ENCODE assay signal across 23 mouse cellular contexts in genomic region chr5:64977128-64977527, GRCm38 (mm10). TPM values are rescaled to one million over a fixed set of nuclear protein-coding genes. Genes with fewer than 3 reads are reported as not detected.
DNase-seq lines count a peak whose midpoint lies in the region; ATAC-seq and TF ChIP-seq lines count a peak whose summit lies in the region.
"Had no signal": no experiment of that assay in that cellular context is flagged by ENCODE, and none has a peak within 500 bp of the region (broad histone marks: within the 10 kb centered on the region; RNA-seq: fewer than 3 reads in every experiment).

No protein-coding gene starts in this region.

- no peak overlapping the region for H3K4me2 ChIP-seq in hindbrain, postnatal 0 days (ENCODE audit: low read depth, low read length)
- H3K4me2 ChIP-seq in hindbrain, embryonic 11.5 days (replicated peaks; ENCODE audit: low read depth, low read length), result no peak overlapping the region
- H3K4me2 ChIP-seq in midbrain, embryonic 14.5 days (ENCODE audit: low read length), result no peak overlapping the region
- no peak overlapping the region for H3K4me2 ChIP-seq in midbrain, embryonic 13.5 days (replicated peaks)
- H3K4me2 ChIP-seq: embryonic facial prominence, embryonic 15.5 days; heart, embryonic 11.5 days; heart, embryonic 15.5 days; hindbrain, embryonic 14.5 days had no signal

- DNase-seq in hindbrain, postnatal 0 days (ENCODE audit: low spot score), result peak; percentile 11
- DNase-seq in hindbrain, embryonic 11.5 days (ENCODE audit: low spot score), result no peak
- peak; percentile 9 for DNase-seq in midbrain, embryonic 14.5 days
- DNase-seq in brain, adult 2 months (ENCODE audit: low read depth, low spot score), result peak; percentile 31
- DNase-seq in brain, embryonic 14.5 days (ENCODE audit: low read depth), result peak; percentile 23
- DNase-seq in cerebellum, postnatal 10 days, result no peak
- DNase-seq in adipocyte (ENCODE audit: low spot score), result no peak
- DNase-seq: adrenal gland, adult 8-10 months; cerebellum, adult 18-20 months; cerebellum, postnatal 14 days; embryo, embryonic 11 days; gastrocnemius, postnatal 10 days; heart, adult 18-20 months; heart, postnatal 14 days had no signal

- no peak overlapping the region for H3K27ac ChIP-seq in hindbrain, postnatal 0 days
- H3K27ac ChIP-seq in hindbrain, embryonic 11.5 days (ENCODE audit: low read depth, low read length), result no peak overlapping the region
- no peak overlapping the region for H3K27ac ChIP-seq in midbrain, embryonic 14.5 days (replicated peaks; ENCODE audit: low read depth, low read length)
- no peak overlapping the region for H3K27ac ChIP-seq in midbrain, embryonic 13.5 days
- H3K27ac ChIP-seq: embryonic facial prominence, embryonic 15.5 days; forebrain, embryonic 10.5 days; heart, embryonic 15.5 days; hindbrain, embryonic 14.5 days had no signal

- no peak for TF ChIP-seq CTCF in hindbrain, postnatal 0 days (IDR thresholded peaks at IDR 0.05; ENCODE audit: low read depth)
- no peak for TF ChIP-seq CTCF in brain, embryonic 14.5 days (IDR thresholded peaks at IDR 0.05; ENCODE audit: borderline replicate concordance, extremely low read depth, insufficient read depth, insufficient read length)

- ATAC-seq in hindbrain, postnatal 0 days, result peak; percentile 49; the same call in 1 of the 2 replicates
- ATAC-seq in hindbrain, embryonic 11.5 days (ENCODE audit: low FRiP score), result no peak
- ATAC-seq in midbrain, embryonic 14.5 days (ENCODE audit: low FRiP score, low TSS enrichment), result no peak
- ATAC-seq in midbrain, embryonic 13.5 days, result no peak

- H3K36me3 ChIP-seq in hindbrain, postnatal 0 days (ENCODE audit: insufficient read depth, low read length), result no peaks in the 10 kb centered on the region
- no peaks in the 10 kb centered on the region for H3K36me3 ChIP-seq in hindbrain, embryonic 11.5 days (ENCODE audit: control insufficient read depth, insufficient read depth, low read length)
- H3K36me3 ChIP-seq in midbrain, embryonic 14.5 days (ENCODE audit: control insufficient read depth, insufficient read depth, low read length), result no peaks in the 10 kb centered on the region
- no peaks in the 10 kb centered on the region for H3K36me3 ChIP-seq in midbrain, embryonic 13.5 days
- H3K36me3 ChIP-seq: forebrain, embryonic 10.5 days had no signal

- H3K9me3 ChIP-seq in hindbrain, postnatal 0 days (ENCODE audit: low read length), result no peaks in the 10 kb centered on the region
- no peaks in the 10 kb centered on the region for H3K9me3 ChIP-seq in hindbrain, embryonic 11.5 days (ENCODE audit: control insufficient read depth, low read length)
- H3K9me3 ChIP-seq in midbrain, embryonic 14.5 days (ENCODE audit: control insufficient read depth, low read length), result no peaks in the 10 kb centered on the region
- H3K9me3 ChIP-seq in midbrain, embryonic 13.5 days, result no peaks in the 10 kb centered on the region
- H3K9me3 ChIP-seq: embryonic facial prominence, embryonic 15.5 days; forebrain, embryonic 10.5 days; heart, embryonic 15.5 days had no signal

- 65% methylated on average over 8 of the region's 8 CpGs for WGBS in hindbrain, postnatal 0 days
- WGBS in hindbrain, embryonic 11.5 days, result 76% methylated on average over 8 of the region's 8 CpGs
- WGBS in midbrain, embryonic 14.5 days, result 67% methylated on average over 8 of the region's 8 CpGs
- WGBS in midbrain, embryonic 13.5 days, result 73% methylated on average over 8 of the region's 8 CpGs

- no peak overlapping the region for H3K4me3 ChIP-seq in hindbrain, postnatal 0 days (ENCODE audit: low read length)
- no peak overlapping the region for H3K4me3 ChIP-seq in hindbrain, embryonic 11.5 days (ENCODE audit: low read depth, low read length)
- H3K4me3 ChIP-seq in midbrain, embryonic 14.5 days (replicated peaks; ENCODE audit: low read depth, low read length), result no peak overlapping the region
- no peak overlapping the region for H3K4me3 ChIP-seq in midbrain, embryonic 13.5 days (replicated peaks)
- H3K4me3 ChIP-seq: embryonic facial prominence, embryonic 15.5 days; erythroblast, embryonic 14.5 days; forebrain, embryonic 10.5 days; heart, embryonic 15.5 days had no signal

- H3K4me1 ChIP-seq in hindbrain, postnatal 0 days (ENCODE audit: insufficient read depth, low read length), result no peaks in the 10 kb centered on the region
- no peaks in the 10 kb centered on the region for H3K4me1 ChIP-seq in hindbrain, embryonic 11.5 days (replicated peaks; ENCODE audit: control insufficient read depth, insufficient read depth, low read length)
- H3K4me1 ChIP-seq in midbrain, embryonic 14.5 days (ENCODE audit: control insufficient read depth, insufficient read depth, low read length), result no peaks in the 10 kb centered on the region
- H3K4me1 ChIP-seq in midbrain, embryonic 13.5 days (replicated peaks), result no peaks in the 10 kb centered on the region
- H3K4me1 ChIP-seq: embryonic facial prominence, embryonic 15.5 days; forebrain, embryonic 10.5 days; heart, embryonic 15.5 days had no signal

- TF ChIP-seq POLR2A in brain, embryonic 14.5 days (IDR thresholded peaks at IDR 0.05; ENCODE audit: borderline replicate concordance, extremely low read depth, insufficient read depth, insufficient read length, poor library complexity, severe bottlenecking), result no peak

- H3K9ac ChIP-seq in hindbrain, postnatal 0 days (replicated peaks; ENCODE audit: low read length), result no peak overlapping the region
- H3K9ac ChIP-seq in hindbrain, embryonic 11.5 days (ENCODE audit: low read depth, low read length), result no peak overlapping the region
- H3K9ac ChIP-seq in midbrain, embryonic 14.5 days (replicated peaks; ENCODE audit: low read length), result no peak overlapping the region
- H3K9ac ChIP-seq in midbrain, embryonic 13.5 days (replicated peaks), result no peak overlapping the region
- H3K9ac ChIP-seq: embryonic facial prominence, embryonic 15.5 days; heart, embryonic 15.5 days; hindbrain, embryonic 14.5 days had no signal

- H3K27me3 ChIP-seq in hindbrain, postnatal 0 days (ENCODE audit: insufficient read depth, low read length), result no peaks in the 10 kb centered on the region
- no peaks in the 10 kb centered on the region for H3K27me3 ChIP-seq in hindbrain, embryonic 11.5 days (ENCODE audit: control insufficient read depth, insufficient read depth, low read length)
- H3K27me3 ChIP-seq in midbrain, embryonic 14.5 days (ENCODE audit: control insufficient read depth, insufficient read depth, low read length), result no peaks in the 10 kb centered on the region
- no peaks in the 10 kb centered on the region for H3K27me3 ChIP-seq in midbrain, embryonic 13.5 days
- H3K27me3 ChIP-seq: embryonic facial prominence, embryonic 15.5 days; heart, embryonic 15.5 days had no signal

RNA-seq across cellular contexts. Expression of gene Fam114a1, which starts 7.3 kb away (rescaled TPM):
- 3.9 and 5.8 TPM in 2 replicates for total RNA-seq in hindbrain, postnatal 0 days (2014; rRNA removed)
- polyA plus RNA-seq in hindbrain, postnatal 0 days (2015; fragmentation: Nextera tagmentation; extraction: Ambion mirVana), result 6.8 and 7.3 TPM in 2 replicates
- 18.0 and 21.8 TPM in 2 replicates for polyA plus RNA-seq in hindbrain, embryonic 11.5 days (2014; fragmentation: Nextera tagmentation; extraction: Ambion mirVana)
- polyA plus RNA-seq in midbrain, embryonic 14.5 days (2014; fragmentation: Nextera tagmentation; extraction: Ambion mirVana), result 1.6 and 6.2 TPM in 2 replicates
- 6.1 and 6.8 TPM in 2 replicates for polyA plus RNA-seq in midbrain, embryonic 13.5 days (2015; fragmentation: Nextera tagmentation; extraction: Ambion mirVana)
- 6.9 and 9.1 TPM in 2 replicates for polyA plus RNA-seq in brain, embryonic 14.5 days (2012; rRNA removed)
- polyA plus RNA-seq: erythroblast, embryonic 14.5 days had no signal

RNA-seq across cellular contexts. Expression of gene Tlr6, which starts 17.2 kb away (rescaled TPM):
- 0.07 and 0.16 TPM in 2 replicates for total RNA-seq in hindbrain, postnatal 0 days (2014; rRNA removed)
- 0.34 and 0.48 TPM in 2 replicates for polyA plus RNA-seq in hindbrain, postnatal 0 days (2015; fragmentation: Nextera tagmentation; extraction: Ambion mirVana)
- polyA plus RNA-seq in hindbrain, embryonic 11.5 days (2014; fragmentation: Nextera tagmentation; extraction: Ambion mirVana), result 0.77 and 1.1 TPM in 2 replicates
- 0.07 and 0.25 TPM in 2 replicates for polyA plus RNA-seq in midbrain, embryonic 14.5 days (2014; fragmentation: Nextera tagmentation; extraction: Ambion mirVana)
- 0.17 and 0.22 TPM in 2 replicates for polyA plus RNA-seq in midbrain, embryonic 13.5 days (2015; fragmentation: Nextera tagmentation; extraction: Ambion mirVana)
- polyA plus RNA-seq in brain, embryonic 14.5 days (2012; rRNA removed), result 0.21 and 0.90 TPM in 2 replicates
- polyA plus RNA-seq: erythroblast, embryonic 14.5 days had no signal

RNA-seq across cellular contexts. Expression of gene Tlr1, which starts 43.8 kb away (rescaled TPM):
- total RNA-seq in hindbrain, postnatal 0 days (2014; rRNA removed), result 0.10 and 0.75 TPM in 2 replicates
- 0.24 and 0.35 TPM in 2 replicates for polyA plus RNA-seq in hindbrain, postnatal 0 days (2015; fragmentation: Nextera tagmentation; extraction: Ambion mirVana)
- 0.46 and 0.60 TPM in 2 replicates for polyA plus RNA-seq in hindbrain, embryonic 11.5 days (2014; fragmentation: Nextera tagmentation; extraction: Ambion mirVana)
- 0.15 and 0.51 TPM in 2 replicates for polyA plus RNA-seq in midbrain, embryonic 14.5 days (2014; fragmentation: Nextera tagmentation; extraction: Ambion mirVana)
- polyA plus RNA-seq in midbrain, embryonic 13.5 days (2015; fragmentation: Nextera tagmentation; extraction: Ambion mirVana), result 0.21 and 0.30 TPM in 2 replicates
- 0.42 and 0.75 TPM in 2 replicates for polyA plus RNA-seq in brain, embryonic 14.5 days (2012; rRNA removed)
- total RNA-seq: common myeloid progenitor, adult 5-6 weeks; ES-E14 had no signal
- polyA plus RNA-seq: erythroblast, embryonic 14.5 days had no signal

Comparison
In these comparisons a context has a peak if more than half of its experiments do, and no peak if none do; other contexts are left out.
1. DNase-seq: peak in hindbrain, postnatal 0 days (single experiment), midbrain, embryonic 14.5 days (single experiment), brain, adult 2 months (single experiment) and brain, embryonic 14.5 days (single experiment); none in hindbrain, embryonic 11.5 days (single experiment), cerebellum, postnatal 10 days (0 of 2) and adipocyte (single experiment).